16 mouse cellular contexts compared by ENCODE assay signal in the genomic region with DNA sequence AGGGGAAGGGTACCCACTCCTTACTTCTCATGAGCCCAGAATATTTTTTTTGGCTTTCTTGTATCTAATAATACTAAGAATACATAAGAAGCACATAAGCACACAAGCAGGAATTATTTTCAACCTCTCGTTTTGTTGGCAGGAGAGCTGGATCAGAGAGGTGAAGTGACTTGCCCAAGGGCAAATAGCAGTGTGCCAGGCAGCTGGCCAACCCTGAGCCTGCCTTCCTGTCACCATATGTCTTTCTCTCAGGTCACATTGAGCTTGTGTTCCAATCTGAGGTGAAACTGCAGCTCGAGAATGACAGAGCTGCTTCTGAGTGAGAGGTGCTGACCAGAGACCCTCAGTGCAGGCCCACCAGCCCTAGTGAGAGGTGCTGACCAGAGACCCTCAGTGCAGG. TPM values are rescaled to one million over a fixed set of nuclear protein-coding genes. Genes with fewer than 3 reads are reported as not detected.
DNase-seq lines count a peak whose midpoint lies in the region; ATAC-seq lines count a peak whose summit lies in the region.
"Had no signal": no experiment of that assay in that cellular context is flagged by ENCODE, and none has a peak within 500 bp of the region (broad histone marks: within the 10 kb centered on the region; RNA-seq: fewer than 3 reads in every experiment).

No protein-coding gene starts in this region.

- H3K27ac ChIP-seq in kidney, embryonic 15.5 days, result no peak overlapping the region
- H3K27ac ChIP-seq in midbrain, embryonic 10.5 days (replicated peaks), result no peak overlapping the region
- H3K27ac ChIP-seq: embryonic facial prominence, embryonic 15.5 days; forebrain, embryonic 12.5 days; heart, embryonic 13.5 days; limb, embryonic 10.5 days; liver, embryonic 12.5 days; neural tube, embryonic 15.5 days had no signal

- H3K27me3 ChIP-seq in kidney, embryonic 15.5 days, result no peaks in the 10 kb centered on the region
- no peaks in the 10 kb centered on the region for H3K27me3 ChIP-seq in midbrain, embryonic 10.5 days (ENCODE audit: low read depth, poor library complexity, severe bottlenecking)
- H3K27me3 ChIP-seq: embryonic facial prominence, embryonic 15.5 days; forebrain, embryonic 12.5 days; neural tube, embryonic 15.5 days had no signal

- H3K36me3 ChIP-seq in kidney, embryonic 15.5 days, result no peaks in the 10 kb centered on the region
- no peaks in the 10 kb centered on the region for H3K36me3 ChIP-seq in midbrain, embryonic 10.5 days
- H3K36me3 ChIP-seq: embryonic facial prominence, embryonic 15.5 days; heart, embryonic 13.5 days; limb, embryonic 10.5 days; liver, embryonic 12.5 days; neural tube, embryonic 15.5 days had no signal

- 65% methylated on average over 2 of the region's 2 CpGs for WGBS in kidney, embryonic 15.5 days
- 88% methylated on average over 2 of the region's 2 CpGs for WGBS in midbrain, embryonic 10.5 days

- 0 out of 2 replicates have a peak, but pooled peaks cover 3% of the 10 kb centered on the region for H3K4me1 ChIP-seq in kidney, embryonic 15.5 days
- H3K4me1 ChIP-seq in midbrain, embryonic 10.5 days, result no peaks in the 10 kb centered on the region
- H3K4me1 ChIP-seq: forebrain, embryonic 12.5 days; limb, embryonic 10.5 days had no signal

- no peaks in the 10 kb centered on the region for H3K9me3 ChIP-seq in kidney, embryonic 15.5 days (replicated peaks)
- no peaks in the 10 kb centered on the region for H3K9me3 ChIP-seq in midbrain, embryonic 10.5 days (replicated peaks)
- H3K9me3 ChIP-seq: embryonic facial prominence, embryonic 15.5 days; forebrain, embryonic 12.5 days; heart, embryonic 13.5 days; limb, embryonic 10.5 days; liver, embryonic 12.5 days; neural tube, embryonic 15.5 days had no signal

- no peak overlapping the region for H3K9ac ChIP-seq in kidney, embryonic 15.5 days
- H3K9ac ChIP-seq: embryonic facial prominence, embryonic 15.5 days; forebrain, embryonic 12.5 days; heart, embryonic 13.5 days; liver, embryonic 12.5 days; neural tube, embryonic 15.5 days had no signal

- no peak for ATAC-seq in kidney, embryonic 15.5 days (replicated peaks; ENCODE audit: low FRiP score)
- ATAC-seq: liver, embryonic 12.5 days had no signal

- peak; percentile 62 for DNase-seq in kidney, adult 11 months
- peak; percentile 12 for DNase-seq in adipocyte (ENCODE audit: low spot score)
- peak; percentile 65 for DNase-seq in brain, adult 2 months (ENCODE audit: low read depth, low spot score)
- DNase-seq in cerebellum, postnatal 10 days, result peak; percentile 62 to 72
- DNase-seq in midbrain, embryonic 10.5 days (ENCODE audit: low spot score), result no peak
- no peak for DNase-seq in thymus, postnatal 25 days
- no peak for DNase-seq in right cerebral cortex, postnatal 10 days (ENCODE audit: low spot score in 2 of 2)
- DNase-seq: layer of hippocampus, adult 9-11 months had no signal

- H3K4me3 ChIP-seq in kidney, embryonic 15.5 days (replicated peaks), result no peak overlapping the region
- no peak overlapping the region for H3K4me3 ChIP-seq in midbrain, embryonic 10.5 days
- H3K4me3 ChIP-seq: embryonic facial prominence, embryonic 15.5 days; forebrain, embryonic 12.5 days; heart, embryonic 13.5 days; limb, embryonic 10.5 days; liver, embryonic 12.5 days; neural tube, embryonic 15.5 days had no signal

- no peak overlapping the region for H3K4me2 ChIP-seq in kidney, embryonic 15.5 days
- H3K4me2 ChIP-seq: embryonic facial prominence, embryonic 15.5 days; forebrain, embryonic 12.5 days; heart, embryonic 13.5 days; liver, embryonic 12.5 days; neural tube, embryonic 15.5 days had no signal

RNA-seq across cellular contexts. Expression of a gene that starts 15.8 kb away (rescaled TPM):
- 6.6 and 9.4 TPM in 2 replicates for polyA plus RNA-seq in kidney, embryonic 15.5 days (2015; fragmentation: Nextera tagmentation; extraction: Ambion mirVana)
- polyA plus RNA-seq in midbrain, embryonic 10.5 days (2016; fragmentation: Nextera tagmentation; extraction: Ambion mirVana), result 28.4 and 31.6 TPM in 2 replicates
- polyA plus RNA-seq: C2C12 had no signal

Comparison
In these comparisons a context has a peak if more than half of its experiments do, and no peak if none do; other contexts are left out.
1. DNase-seq: peak in kidney, adult 11 months (single experiment), adipocyte (single experiment), brain, adult 2 months (single experiment) and cerebellum, postnatal 10 days (2 of 2); none in midbrain, embryonic 10.5 days (single experiment), thymus, postnatal 25 days (single experiment) and right cerebral cortex, postnatal 10 days (0 of 2).